Mouse (Mus musculus) olfactory bulb, adult 2 months (tissue): ENCODE results near the gene Atg10.

ENCODE experiments used
- CTCF ChIP-seq: fragments of 200-500 bp; IDR thresholded peaks from 2 replicates; pipeline ENCODE4 v1.5.1; 2012; ENCODE audit warnings: low read depth, mild to moderate bottlenecking, low read length, moderate library complexity; ENCODE audit not compliant: insufficient read depth
- POLR2A ChIP-seq: fragments of 200-500 bp; IDR thresholded peaks from 2 replicates; pipeline ENCODE4 v1.6.1; 2012; ENCODE audit warnings: mild to moderate bottlenecking, low read depth, low read length, moderate library complexity; ENCODE audit not compliant: insufficient read depth

GRCm38 (mm10) chr13:91107308-91107946, 116.3 kb downstream of the Atg10 start:
- TF ChIP-seq CTCF: no peak
- TF ChIP-seq POLR2A: no peak
